Mouse (Mus musculus) lung, postnatal 0 days (tissue): Measurements from ENCODE around the gene Rhof. TPM values are rescaled to one million over a fixed set of nuclear protein-coding genes. Genes with fewer than 3 reads are reported as not detected.

Source experiments
- ATAC-seq: fragments of 200-750 bp; cut with Nextera tagmentation; 2 replicates; pipeline ENCODE4 v1.8.0; 2017; ENCODE audit warnings: moderate library complexity
- DNase-seq: peaks from one replicate; pipeline ENCODE4 v3.0.0-alpha.2; 2016; ENCODE audit warnings: low spot score
- H3K27ac ChIP-seq: fragments of 300-500 bp; sonication (generic); 2 replicates; pipeline ENCODE4 v1.5.1; 2014; ENCODE audit warnings: antibody characterized with exemption, mild to moderate bottlenecking, low read length, mixed read lengths
- H3K27me3 ChIP-seq: fragments of 300-500 bp; sonication (generic); replicated peaks from 2 replicates; pipeline ENCODE4 v1.6.1; 2014; ENCODE audit warnings: low read length, mixed read lengths; ENCODE audit not compliant: insufficient read depth
- H3K36me3 ChIP-seq: fragments of 300-500 bp; sonication (generic); 2 replicates; pipeline ENCODE4 v1.6.1; 2014; ENCODE audit warnings: low read length, mixed read lengths; ENCODE audit not compliant: insufficient read depth
- H3K4me1 ChIP-seq: fragments of 300-500 bp; sonication (generic); 2 replicates; pipeline ENCODE4 v1.6.1; 2014; ENCODE audit warnings: antibody characterized with exemption, low read depth, low read length, mixed read lengths; ENCODE audit not compliant: insufficient read depth
- H3K4me2 ChIP-seq: fragments of 300-500 bp; sonication (generic); replicated peaks from 2 replicates; pipeline ENCODE4 v1.6.1; 2014; ENCODE audit warnings: low read depth, mild to moderate bottlenecking, low read length, moderate library complexity, mixed read lengths
- H3K4me3 ChIP-seq: fragments of 300-500 bp; sonication (generic); 2 replicates; pipeline ENCODE4 v1.5.1; 2014; ENCODE audit warnings: low read depth, low read length
- H3K9ac ChIP-seq: fragments of 300-500 bp; sonication (generic); replicated peaks from 2 replicates; pipeline ENCODE4 v1.6.1; 2014; ENCODE audit warnings: low read depth, mild to moderate bottlenecking
- H3K9me3 ChIP-seq: fragments of 300-500 bp; sonication (generic); 2 replicates; pipeline ENCODE4 v1.6.1; 2016; ENCODE audit warnings: low read length, mixed read lengths
- CTCF ChIP-seq: IDR thresholded peaks from 2 replicates; pipeline ENCODE4 v1.5.1; 2016; ENCODE audit warnings: antibody characterized with exemption, mild to moderate bottlenecking
- EP300 ChIP-seq: IDR thresholded peaks from 2 replicates; pipeline ENCODE4 v1.6.1; 2016; ENCODE audit warnings: antibody characterized with exemption, mild to moderate bottlenecking, control low read depth
- WGBS: fragments of 180-500 bp; shearing (Covaris S2); extraction: QIAGEN DNeasy Blood & Tissue Kit; methylation state at CpG from one replicate; pipeline ENCODE4 v1.1.7; 2014; 5-methylcytosine and 5-hydroxymethylcytosine counted together
- polyA plus RNA-seq: library from polyadenylated mRNA; unstranded; fragments of >200 nt; fragmentation: Nextera tagmentation; extraction: Ambion mirVana; gene quantifications from 2 replicates; pipeline ENCODE4 v1.2.1, GENCODE M21; 2015

Gene Rhof
- polyA plus RNA-seq, 1 experiment from 2014 or later, result 12.4 TPM

GRCm38 (mm10) chr5:123118826-123119225 lies 13.7 kb downstream of the Rhof start:
- no peaks in the 10 kb centered on the region for H3K4me1 ChIP-seq
- WGBS, result 66% methylated on average over 10 of the region's 10 CpGs
- no peak for TF ChIP-seq EP300
- H3K9me3 ChIP-seq, result no peaks in the 10 kb centered on the region
- DNase-seq (no peak), ATAC-seq (no peak)
- H3K27ac ChIP-seq, result no peak overlapping the region
- no peak overlapping the region for H3K4me2 ChIP-seq
- no peaks in the 10 kb centered on the region; the same call in 1 of the 2 replicates for H3K36me3 ChIP-seq
- no peak overlapping the region for H3K4me3 ChIP-seq
- no peaks in the 10 kb centered on the region for H3K27me3 ChIP-seq
- no peak overlapping the region for H3K9ac ChIP-seq

- 0 out of 2 replicates have a peak, but pooled peaks have one; percentile 9 for ATAC-seq
- Histone ChIP-seq H3K27ac (peak overlapping the region; percentile 57; the same call in 1 of the 2 replicates), H3K4me2 (no peak overlapping the region), H3K9me3 (no peaks in the 10 kb centered on the region), H3K9ac (no peak overlapping the region), H3K27me3 (no peaks in the 10 kb centered on the region), H3K36me3 (no peaks in the 10 kb centered on the region), H3K4me1 (no peaks in the 10 kb centered on the region), H3K4me3 (no peak overlapping the region)
- no peak for TF ChIP-seq CTCF
- DNase-seq, result peak; percentile 49
- WGBS, result 62% methylated on average over 8 of the region's 8 CpGs
Measured at GRCm38 (mm10) chr5:123117773-123118172, 14.7 kb downstream of the Rhof start.

GRCm38 (mm10) chr5:123117257-123117656 lies 15.2 kb downstream of the Rhof start:
- Histone ChIP-seq H3K27me3 (no peaks in the 10 kb centered on the region), H3K9ac (no peak overlapping the region), H3K27ac (peak overlapping the region; percentile 57), H3K36me3 (no peaks in the 10 kb centered on the region), H3K4me2 (peak overlapping the region; percentile 4; the same call in 1 of the 2 replicates), H3K4me1 (no peaks in the 10 kb centered on the region), H3K4me3 (no peak overlapping the region), H3K9me3 (no peaks in the 10 kb centered on the region)
- TF ChIP-seq CTCF (peak; percentile 96), EP300 (no peak)
- WGBS, result 14% methylated on average over 10 of the region's 10 CpGs
- peak; percentile 90 for DNase-seq
- ATAC-seq, result peak; percentile 83

- H3K9me3 ChIP-seq, result no peaks in the 10 kb centered on the region
- ATAC-seq (peak; percentile 61), DNase-seq (peak; percentile 77)
- no peak overlapping the region for H3K4me3 ChIP-seq
- H3K36me3 ChIP-seq, result no peaks in the 10 kb centered on the region
- H3K9ac ChIP-seq, result no peak overlapping the region
- H3K27me3 ChIP-seq, result no peaks in the 10 kb centered on the region
- peak overlapping the region; percentile 30; the same call in 1 of the 2 replicates for H3K4me2 ChIP-seq
- peak overlapping the region; percentile 57; the same call in 1 of the 2 replicates for H3K27ac ChIP-seq
- no peaks in the 10 kb centered on the region for H3K4me1 ChIP-seq
- no peak for TF ChIP-seq CTCF
- TF ChIP-seq EP300, result peak; percentile 57
- WGBS, result 60% methylated on average over 7 of the region's 8 CpGs
Measured at GRCm38 (mm10) chr5:123116080-123116479, 16.4 kb downstream of the Rhof start.

- ATAC-seq (peak; percentile 17; the same call in 1 of the 2 replicates), DNase-seq (peak; percentile 79)
- Histone ChIP-seq H3K4me2 (no peak overlapping the region), H3K27ac (peak overlapping the region; percentile 54; the same call in 1 of the 2 replicates), H3K27me3 (no peaks in the 10 kb centered on the region), H3K9ac (no peak overlapping the region), H3K4me1 (peaks cover 3% of the 10 kb centered on the region; the same call in 1 of the 2 replicates), H3K4me3 (no peak overlapping the region), H3K36me3 (no peaks in the 10 kb centered on the region), H3K9me3 (no peaks in the 10 kb centered on the region)
- TF ChIP-seq CTCF (peak; percentile 73), EP300 (no peak)
- WGBS, result 44% methylated on average over 7 of the region's 7 CpGs
Measured at GRCm38 (mm10) chr5:123114924-123115323, 17.6 kb downstream of the Rhof start.

GRCm38 (mm10) chr5:123114109-123114508 lies 18.4 kb downstream of the Rhof start:
- DNase-seq, result peak; percentile 69
- Histone ChIP-seq H3K4me3 (no peak overlapping the region), H3K4me2 (no peak overlapping the region), H3K27ac (peak overlapping the region; percentile 26; the same call in 1 of the 2 replicates), H3K27me3 (no peaks in the 10 kb centered on the region), H3K9me3 (no peaks in the 10 kb centered on the region), H3K36me3 (no peaks in the 10 kb centered on the region), H3K4me1 (peaks cover 6% of the 10 kb centered on the region; the same call in 1 of the 2 replicates), H3K9ac (no peak overlapping the region)
- 37% methylated on average over 11 of the region's 11 CpGs for WGBS
- TF ChIP-seq CTCF (no peak), EP300 (no peak)
- no peak for ATAC-seq
